Mouse (Mus musculus) urinary bladder, adult 18-20 months (tissue): ENCODE data around the gene Kdm1b.

ENCODE experiments used
- DNase-seq, 2 experiments: peaks; one replicate each; pipeline ENCODE4 v3.0.0; 2022; ENCODE audit warnings: low spot score in 2 of 2, mixed read lengths in 2 of 2

Kdm1b gene

DNA sequence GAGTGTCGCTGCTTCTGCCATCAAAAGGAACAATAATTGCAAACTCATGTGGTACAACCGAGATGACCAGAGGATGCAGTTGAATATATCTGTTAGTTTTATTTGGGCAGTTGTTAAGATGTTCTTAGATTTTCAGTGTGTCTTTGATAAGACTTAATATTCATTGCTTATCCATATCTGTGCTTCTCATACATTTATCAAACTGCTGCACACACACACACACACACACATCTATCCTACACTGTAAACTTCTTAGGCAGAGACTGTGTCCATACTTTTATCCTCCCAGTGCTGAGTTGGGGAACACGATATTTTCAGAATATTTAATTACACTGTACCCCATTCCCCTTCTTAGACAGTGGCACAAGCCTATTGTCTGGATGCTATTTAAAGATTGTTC, 67.9 kb downstream of the Kdm1b start:
- no peak for DNase-seq

DNA sequence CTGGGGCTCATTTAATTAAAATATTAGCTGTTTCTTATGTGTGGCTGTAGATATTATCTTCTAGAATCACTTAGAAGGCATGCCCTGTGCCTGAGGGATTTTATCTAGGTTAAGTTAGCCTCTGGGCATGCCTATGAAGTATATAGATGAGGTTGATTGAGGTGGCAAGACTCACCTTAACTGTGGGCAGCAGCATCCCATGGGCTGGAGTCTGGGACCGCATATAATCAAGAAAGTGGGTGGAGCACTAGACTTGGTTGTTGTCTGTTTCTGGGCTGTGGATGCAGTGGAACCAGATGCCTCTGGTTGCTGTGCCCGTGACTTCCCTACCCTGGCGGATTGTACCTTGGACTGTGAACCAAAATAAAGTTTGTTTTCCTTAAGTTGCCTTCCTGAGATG, 68.8 kb downstream of the Kdm1b start:
- no peak for DNase-seq

DNA sequence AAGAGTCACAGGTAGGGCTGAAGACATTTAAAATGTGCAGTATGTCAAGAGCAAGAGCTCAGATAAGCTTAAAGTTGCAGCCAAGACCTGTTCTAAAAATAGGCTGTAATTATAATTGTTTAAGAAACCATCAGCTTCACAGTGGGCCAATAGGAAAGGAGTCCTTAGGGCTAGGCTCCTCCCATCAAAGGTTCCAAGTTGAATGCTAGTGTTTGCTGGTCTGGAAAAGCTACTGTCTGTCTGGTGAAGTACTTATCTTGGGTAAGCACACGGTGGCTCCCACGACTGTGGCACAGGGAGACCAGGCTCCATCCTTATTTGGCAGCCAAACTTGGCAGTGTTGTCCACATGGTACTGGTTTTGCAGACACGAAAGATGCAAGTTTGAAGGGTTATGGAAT, 69.6 kb downstream of the Kdm1b start:
- DNase-seq: no peak

- no peak for DNase-seq
Measured at GRCm38 (mm10) chr13:47116000-47116399, 72.7 kb downstream of the Kdm1b start.

DNA sequence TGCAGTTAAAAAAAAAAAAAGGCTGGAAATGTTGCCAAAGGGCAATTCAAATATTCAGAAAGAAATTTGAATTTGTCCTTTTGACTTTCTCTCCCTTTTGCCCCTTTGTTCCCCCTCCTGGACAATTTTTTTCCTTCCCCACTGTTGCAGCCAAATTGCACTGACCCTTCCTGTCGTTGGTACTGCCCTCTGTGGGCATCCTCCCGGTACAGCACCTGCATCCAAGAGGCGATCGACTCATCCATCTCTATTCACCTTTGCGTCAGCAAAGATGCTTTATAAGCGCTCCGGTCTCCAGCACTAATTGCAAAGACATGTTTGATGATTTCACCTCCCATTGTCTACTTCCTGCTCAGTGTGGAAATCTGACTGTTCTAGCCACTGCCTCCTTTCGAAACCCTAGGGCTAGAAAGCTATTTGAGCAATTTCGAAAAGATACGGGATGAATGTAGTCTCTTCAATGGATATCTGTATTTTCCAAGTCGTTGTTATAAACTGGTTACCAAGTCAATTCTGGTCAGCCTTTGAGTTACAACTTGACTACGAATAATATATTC, 78.1 kb downstream of the Kdm1b start:
- DNase-seq: no peak

DNA sequence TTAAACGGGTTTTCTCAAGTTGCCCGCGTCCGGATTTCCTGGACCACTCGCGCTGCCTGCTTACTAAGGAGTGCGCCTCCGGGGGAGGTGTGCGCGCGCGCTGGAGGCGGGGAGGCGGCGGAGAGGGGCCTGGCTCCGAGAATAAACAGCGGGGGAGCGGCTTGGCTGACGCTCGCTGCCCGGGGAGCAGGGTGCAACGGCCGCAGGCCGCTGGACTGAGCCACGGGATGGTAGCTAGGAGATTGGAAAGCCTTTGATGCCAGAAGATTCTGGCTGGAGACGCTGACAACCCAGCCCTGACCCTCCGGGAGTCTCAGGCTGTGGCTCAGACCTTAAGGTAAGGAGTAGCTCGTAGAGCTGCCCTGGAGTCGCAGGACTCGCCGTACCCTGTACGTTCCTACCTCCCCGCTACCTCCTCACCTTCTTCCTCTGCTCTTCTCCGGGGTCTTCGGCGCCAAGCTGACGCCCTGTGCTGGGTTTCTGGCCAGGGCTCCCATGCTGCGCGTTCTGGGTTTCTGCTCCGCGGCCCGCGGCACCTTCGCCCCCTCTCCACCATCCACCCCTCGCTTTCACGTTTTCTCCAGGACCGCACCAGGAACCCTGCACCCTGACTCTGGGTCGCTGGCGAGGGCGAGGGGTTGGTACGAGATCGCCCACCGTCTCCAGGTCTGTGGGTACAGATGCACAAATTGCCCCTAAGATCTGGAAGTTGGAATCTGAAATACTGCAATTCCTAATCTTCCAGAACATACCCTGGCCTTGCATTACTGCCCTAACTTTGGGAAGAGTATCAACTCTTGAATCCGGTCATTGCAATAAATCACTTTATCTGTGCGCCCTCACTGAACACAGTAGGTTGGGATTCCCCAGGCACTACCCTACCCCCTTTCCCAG, 79.5 kb downstream of the Kdm1b start, which contains the start of gene Rnf144b:
Gene Rnf144b, plus strand, starts transcription at position 120 of the 894 bp plus-strand sequence.
- peak; percentile 30 to 37 for DNase-seq

DNA sequence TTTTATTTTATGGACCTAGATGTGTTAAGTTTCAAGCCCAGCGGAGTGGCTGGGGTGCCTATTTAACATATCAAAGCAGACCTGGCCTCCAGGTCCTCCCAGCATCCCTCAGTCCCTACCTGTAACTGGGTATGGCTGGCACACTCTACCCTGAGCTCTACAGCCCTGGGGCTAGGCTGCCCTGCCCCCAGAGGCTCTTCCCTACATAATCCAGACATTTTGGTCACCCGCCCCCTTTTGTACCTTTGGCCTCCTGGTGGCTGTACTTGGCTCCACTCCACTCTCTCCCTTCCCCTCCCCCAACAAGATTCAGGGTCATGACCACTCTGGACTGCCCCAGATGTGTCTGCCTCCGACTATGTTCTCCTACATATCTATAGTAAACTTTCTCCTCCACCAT, 81.2 kb downstream of the Kdm1b start:
- no peak for DNase-seq

DNA sequence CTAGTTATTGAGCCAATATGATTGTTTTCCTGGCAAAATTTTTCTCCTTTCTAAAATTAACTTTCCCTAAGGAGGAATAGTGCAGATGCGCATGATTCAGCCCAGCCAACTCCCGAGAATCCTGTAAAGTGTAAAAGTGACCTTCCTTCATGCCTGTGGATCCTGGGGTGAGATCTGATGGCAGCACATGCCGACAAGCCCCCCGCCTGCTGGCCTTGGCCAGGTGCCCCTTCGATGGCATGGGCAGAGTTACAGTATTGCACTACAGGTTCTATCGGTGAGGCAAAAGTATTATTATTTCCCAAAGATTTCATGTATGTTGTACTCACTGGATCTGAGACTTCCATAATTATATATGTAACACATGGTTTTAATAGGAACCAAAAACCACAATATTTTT, 81.7 kb downstream of the Kdm1b start:
- DNase-seq: no peak

GRCm38 (mm10) chr13:47125595-47125994, 82.3 kb downstream of the Kdm1b start:
- DNase-seq: no peak

GRCm38 (mm10) chr13:47129090-47129489, 85.8 kb downstream of the Kdm1b start:
- DNase-seq: no peak

GRCm38 (mm10) chr13:47133058-47133457, 89.8 kb downstream of the Kdm1b start:
- no peak for DNase-seq

DNA sequence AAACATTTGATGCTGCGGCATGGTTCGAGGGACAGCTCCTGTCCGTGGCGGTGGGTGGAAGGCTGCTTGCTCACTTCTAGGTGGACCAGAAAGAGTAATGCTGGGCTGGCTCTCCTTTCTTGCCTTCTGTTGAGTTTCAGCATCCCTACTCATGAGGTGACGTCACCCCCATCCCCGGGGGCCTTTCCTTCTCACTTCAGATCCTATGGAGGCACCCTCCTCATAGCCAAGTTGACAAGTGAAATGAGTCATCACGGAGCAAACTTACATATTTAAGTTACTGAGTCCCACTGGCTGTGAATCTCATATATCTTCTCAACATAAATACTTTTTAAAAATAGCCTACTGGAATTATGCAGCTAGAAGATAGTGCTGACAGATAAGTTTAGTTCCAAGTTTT, 91.5 kb downstream of the Kdm1b start:
- no peak for DNase-seq
